Mouse (Mus musculus) embryonic facial prominence, embryonic 11.5 days (tissue): Measurements from ENCODE around the gene Hsd17b14. TPM values are rescaled to one million over a fixed set of nuclear protein-coding genes. Genes with fewer than 3 reads are reported as not detected.

Experiments used
- ATAC-seq: fragments of 200-750 bp; cut with Nextera tagmentation; replicated peaks from 2 replicates; pipeline ENCODE4 v1.8.0; 2017; ENCODE audit warnings: low read depth; ENCODE audit not compliant: insufficient number of reproducible peaks, low FRiP score, low TSS enrichment
- DNase-seq: peaks from one replicate; pipeline ENCODE4 v3.0.0-alpha.2; 2015; ENCODE audit warnings: low spot score
- H3K27ac ChIP-seq: fragments of 300-500 bp; sonication (generic); replicated peaks from 2 replicates; pipeline ENCODE4 v1.5.1; 2014; ENCODE audit warnings: mild to moderate bottlenecking, low read depth, low read length, control low read depth
- H3K27me3 ChIP-seq: fragments of 300-500 bp; sonication (generic); 2 replicates; pipeline ENCODE4 v1.6.1; 2014; ENCODE audit warnings: mild to moderate bottlenecking, low read length, moderate library complexity, mixed read lengths; ENCODE audit not compliant: control insufficient read depth, insufficient read depth
- H3K36me3 ChIP-seq: fragments of 300-500 bp; sonication (generic); replicated peaks from 2 replicates; pipeline ENCODE4 v1.6.1; 2014; ENCODE audit warnings: low read depth, mild to moderate bottlenecking, low read length, moderate library complexity, mixed read lengths; ENCODE audit not compliant: control insufficient read depth, insufficient read depth
- H3K4me1 ChIP-seq: fragments of 300-500 bp; sonication (generic); 2 replicates; pipeline ENCODE4 v1.6.1; 2014; ENCODE audit warnings: low read length, mixed read lengths; ENCODE audit not compliant: control insufficient read depth, insufficient read depth
- H3K4me2 ChIP-seq: fragments of 300-500 bp; sonication (generic); 2 replicates; pipeline ENCODE4 v1.6.1; 2014; ENCODE audit warnings: low read depth, mild to moderate bottlenecking, control low read depth, low read length, moderate library complexity
- H3K4me3 ChIP-seq: fragments of 300-500 bp; sonication (generic); 2 replicates; pipeline ENCODE4 v1.5.1; 2014; ENCODE audit warnings: low read depth, low read length, control low read depth
- H3K9ac ChIP-seq: fragments of 300-500 bp; sonication (generic); replicated peaks from 2 replicates; pipeline ENCODE4 v1.6.1; 2014; ENCODE audit warnings: mild to moderate bottlenecking, control low read depth, low read length
- H3K9me3 ChIP-seq: fragments of 300-500 bp; sonication (generic); replicated peaks from 2 replicates; pipeline ENCODE4 v1.6.1; 2016; ENCODE audit warnings: mild to moderate bottlenecking, low read length, inconsistent platforms, mixed read lengths; ENCODE audit not compliant: control insufficient read depth
- WGBS: fragments of 180-500 bp; shearing (Covaris S2); extraction: QIAGEN DNeasy Blood & Tissue Kit; methylation state at CpG from one replicate; pipeline ENCODE4 v1.1.7; 2014; 5-methylcytosine and 5-hydroxymethylcytosine counted together
- polyA plus RNA-seq: library from polyadenylated mRNA; unstranded; fragments of >200 nt; fragmentation: Nextera tagmentation; extraction: Ambion mirVana; gene quantifications from 2 replicates; pipeline ENCODE4 v1.2.1, GENCODE M21; 2014

Hsd17b14 gene
- polyA plus RNA-seq, 1 experiment from 2014 or later, result 0.53 TPM

- no peaks in the 10 kb centered on the region for H3K27me3 ChIP-seq
- H3K27ac ChIP-seq, result no peak overlapping the region
- H3K4me3 ChIP-seq, result no peak overlapping the region
- no peak overlapping the region for H3K9ac ChIP-seq
- no peak overlapping the region for H3K4me2 ChIP-seq
- 92% methylated on average over 16 of the region's 16 CpGs for WGBS
- peaks cover 2% of the 10 kb centered on the region for H3K4me1 ChIP-seq
- no peaks in the 10 kb centered on the region for H3K36me3 ChIP-seq
- no peak for ATAC-seq
- H3K9me3 ChIP-seq, result no peaks in the 10 kb centered on the region
- no peak for DNase-seq
Measured at GRCm38 (mm10) chr7:45518618-45519017, 36.1 kb upstream of the Hsd17b14 start.

GRCm38 (mm10) chr7:45519345-45520120 is 35.2 kb upstream of the Hsd17b14 start:
- 75% methylated on average over 8 of the region's 8 CpGs for WGBS
- Histone ChIP-seq H3K27ac (no peak overlapping the region), H3K4me1 (peaks cover 2% of the 10 kb centered on the region), H3K27me3 (no peaks in the 10 kb centered on the region), H3K9me3 (no peaks in the 10 kb centered on the region), H3K4me2 (no peak overlapping the region), H3K4me3 (no peak overlapping the region), H3K9ac (no peak overlapping the region), H3K36me3 (no peaks in the 10 kb centered on the region)
- no peak for ATAC-seq
- no peak for DNase-seq

GRCm38 (mm10) chr7:45520605-45521004 is 34.1 kb upstream of the Hsd17b14 start:
- H3K27me3 ChIP-seq, result no peaks in the 10 kb centered on the region
- no peak overlapping the region for H3K27ac ChIP-seq
- H3K4me1 ChIP-seq, result no peaks in the 10 kb centered on the region
- H3K4me3 ChIP-seq, result no peak overlapping the region
- WGBS, result 94% methylated on average over 7 of the region's 7 CpGs
- ATAC-seq (no peak), DNase-seq (no peak)
- no peak overlapping the region for H3K9ac ChIP-seq
- no peak overlapping the region for H3K4me2 ChIP-seq
- no peaks in the 10 kb centered on the region for H3K9me3 ChIP-seq
- no peaks in the 10 kb centered on the region for H3K36me3 ChIP-seq

- Histone ChIP-seq H3K27me3 (no peaks in the 10 kb centered on the region), H3K27ac (peak overlapping the region; percentile 78), H3K9ac (peak overlapping the region; percentile 70), H3K4me3 (peak overlapping the region; percentile 44), H3K36me3 (no peaks in the 10 kb centered on the region), H3K4me1 (no peaks in the 10 kb centered on the region), H3K4me2 (peak overlapping the region; percentile 50), H3K9me3 (no peaks in the 10 kb centered on the region)
- DNase-seq, result peak; percentile 98
- ATAC-seq, result peak; percentile 55; the same call in 1 of the 2 replicates
- under 1% methylated on average over 28 of the region's 28 CpGs for WGBS
Measured at GRCm38 (mm10) chr7:45521728-45522184, 32.9 kb upstream of the Hsd17b14 start.

GRCm38 (mm10) chr7:45522194-45522752 is 32.4 kb upstream of the Hsd17b14 start:
- Histone ChIP-seq H3K4me2 (peak overlapping the region; percentile 50), H3K9ac (peak overlapping the region; percentile 13; the same call in 1 of the 2 replicates), H3K27ac (no peak overlapping the region)

GRCm38 (mm10) chr7:45522957-45523676 is 31.6 kb upstream of the Hsd17b14 start:
- H3K4me3 ChIP-seq, result 0 out of 2 replicates have a peak overlapping the region, but pooled peaks have one; percentile 1
- 76% methylated on average over 18 of the region's 18 CpGs for WGBS
- ATAC-seq (no peak), DNase-seq (no peak)
- H3K9ac ChIP-seq, result no peak overlapping the region
- no peaks in the 10 kb centered on the region for H3K27me3 ChIP-seq
- H3K9me3 ChIP-seq, result no peaks in the 10 kb centered on the region
- H3K4me2 ChIP-seq, result no peak overlapping the region
- no peak overlapping the region for H3K27ac ChIP-seq
- no peaks in the 10 kb centered on the region for H3K36me3 ChIP-seq
- no peaks in the 10 kb centered on the region for H3K4me1 ChIP-seq

More at GRCm38 (mm10) chr7:45522194-45522752, 32.4 kb upstream of the Hsd17b14 start:
- no peaks in the 10 kb centered on the region for H3K9me3 ChIP-seq
- H3K4me3 ChIP-seq, result peak overlapping the region; percentile 44
- 53% methylated on average over 16 of the region's 16 CpGs for WGBS
- ATAC-seq, result no peak
- no peak for DNase-seq
- no peaks in the 10 kb centered on the region for H3K36me3 ChIP-seq
- H3K27me3 ChIP-seq, result no peaks in the 10 kb centered on the region
- H3K4me1 ChIP-seq, result no peaks in the 10 kb centered on the region

- H3K36me3 ChIP-seq, result no peaks in the 10 kb centered on the region
- H3K27ac ChIP-seq, result no peak overlapping the region
- no peaks in the 10 kb centered on the region for H3K9me3 ChIP-seq
- H3K4me1 ChIP-seq, result no peaks in the 10 kb centered on the region
- 80% methylated on average over 13 of the region's 13 CpGs for WGBS
- no peak overlapping the region for H3K9ac ChIP-seq
- no peak overlapping the region for H3K4me3 ChIP-seq
- ATAC-seq, result no peak
- no peak overlapping the region for H3K4me2 ChIP-seq
- H3K27me3 ChIP-seq, result no peaks in the 10 kb centered on the region
- no peak for DNase-seq
Measured at GRCm38 (mm10) chr7:45523678-45524170, 31.0 kb upstream of the Hsd17b14 start.
